Mouse (Mus musculus): Measurements from ENCODE around the gene Cobl. TPM values are rescaled to one million over a fixed set of nuclear protein-coding genes. Genes with fewer than 3 reads are reported as not detected.

Gene Cobl
- polyA plus RNA-seq (2015; fragmentation: Nextera tagmentation; extraction: Ambion mirVana) = 9.0 and 9.3 TPM in 2 replicates

DNA sequence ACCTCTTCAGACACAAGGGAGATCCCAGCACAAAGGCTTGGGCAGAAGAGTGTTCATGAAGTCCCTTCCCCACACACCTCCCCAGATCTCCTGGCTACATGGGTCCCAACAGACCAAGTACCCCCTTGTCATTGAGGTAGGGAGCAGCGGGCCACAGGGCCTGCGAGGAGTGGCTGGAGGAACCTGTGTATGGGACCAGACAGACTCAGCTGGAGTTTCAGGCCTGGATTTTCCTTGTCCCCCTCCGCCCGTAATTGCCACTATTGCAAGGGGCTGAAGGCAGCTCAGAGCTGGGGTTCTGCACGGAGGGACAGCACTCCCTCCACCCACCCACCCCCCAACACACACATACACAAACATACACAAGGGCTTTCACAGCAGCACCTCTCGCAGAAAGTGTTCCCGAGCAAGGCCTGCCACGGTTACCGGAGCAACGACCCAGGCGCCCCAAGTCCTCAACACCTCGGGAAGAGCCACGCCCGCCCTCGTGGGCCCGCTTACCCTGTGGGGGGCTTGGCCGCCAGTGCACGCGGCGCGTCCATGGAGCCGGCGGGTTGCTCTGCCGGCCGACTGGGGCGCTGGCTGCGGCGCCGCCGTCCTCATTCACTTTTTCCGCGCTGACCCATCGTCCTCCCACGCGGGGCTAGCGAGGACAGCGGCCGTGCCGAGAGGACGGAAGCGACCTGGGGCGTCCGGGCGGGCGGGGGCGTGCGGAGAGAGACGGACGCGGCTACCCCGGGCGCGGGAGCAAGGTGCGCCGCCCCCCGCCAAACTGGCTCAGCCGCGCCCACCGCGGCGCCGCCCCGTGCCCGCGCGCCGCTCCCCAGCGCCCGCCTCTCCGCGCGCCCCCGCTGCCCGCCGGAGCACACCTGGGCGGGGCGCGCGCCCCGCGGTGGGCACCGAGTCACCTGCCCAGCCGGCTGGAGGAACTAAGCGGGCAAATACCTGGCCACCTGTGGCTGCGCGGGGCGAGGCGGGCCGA lies at the start of gene Cobl:
Cobl (minus strand) TSS at position 780 of the 982 bp plus-strand sequence.
- H3K4me2 ChIP-seq (replicated peaks) = peak within 1 kb of the TSS; percentile 96
- no peaks in the 10 kb centered on the region for H3K27me3 ChIP-seq (replicated peaks)
- H3K4me3 ChIP-seq (replicated peaks) = peak within 1 kb of the TSS; percentile 67
- H3K36me3 ChIP-seq = no peaks in the 10 kb centered on the region
- peaks cover 2% of the 10 kb centered on the region; the same call in 1 of the 2 replicates for H3K4me1 ChIP-seq (replicated peaks)
- WGBS = 1% methylated on average over 81 of the region's 89 CpGs
- no peak within 1 kb of the TSS for H3K27ac ChIP-seq
- H3K9me3 ChIP-seq = no peaks in the 10 kb centered on the region
- peak; percentile 87 for ATAC-seq
- peak within 1 kb of the TSS; percentile 65 for H3K9ac ChIP-seq

DNA sequence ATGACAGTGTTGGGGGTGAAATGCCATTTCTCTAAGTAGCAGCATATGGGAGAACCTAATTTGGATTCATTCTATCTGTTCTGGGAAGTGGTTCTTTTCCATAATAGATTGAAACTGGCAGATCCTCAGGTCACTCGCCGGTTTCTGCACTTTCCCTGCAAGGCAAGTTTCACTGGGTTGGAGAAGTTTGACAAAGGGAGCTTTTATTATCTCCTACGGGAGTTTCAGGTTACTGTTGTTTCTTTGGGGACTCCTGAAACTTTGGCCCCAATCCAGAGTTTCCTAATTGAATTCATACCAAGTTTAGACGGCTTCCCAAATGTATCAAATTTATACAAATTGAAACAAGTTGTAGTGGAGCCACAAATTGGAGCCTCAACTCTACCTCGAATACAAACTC lies 49.0 kb upstream of the Cobl start:
- Histone ChIP-seq H3K4me2 (replicated peaks) (no peak overlapping the region), H3K9ac (no peak overlapping the region), H3K36me3 (no peaks in the 10 kb centered on the region), H3K27me3 (replicated peaks) (no peaks in the 10 kb centered on the region), H3K9me3 (no peaks in the 10 kb centered on the region), H3K27ac (no peak overlapping the region), H3K4me3 (replicated peaks) (no peak overlapping the region), H3K4me1 (replicated peaks) (no peaks in the 10 kb centered on the region)
- WGBS = 40% methylated on average over 5 of the region's 5 CpGs
- ATAC-seq = no peak

DNA sequence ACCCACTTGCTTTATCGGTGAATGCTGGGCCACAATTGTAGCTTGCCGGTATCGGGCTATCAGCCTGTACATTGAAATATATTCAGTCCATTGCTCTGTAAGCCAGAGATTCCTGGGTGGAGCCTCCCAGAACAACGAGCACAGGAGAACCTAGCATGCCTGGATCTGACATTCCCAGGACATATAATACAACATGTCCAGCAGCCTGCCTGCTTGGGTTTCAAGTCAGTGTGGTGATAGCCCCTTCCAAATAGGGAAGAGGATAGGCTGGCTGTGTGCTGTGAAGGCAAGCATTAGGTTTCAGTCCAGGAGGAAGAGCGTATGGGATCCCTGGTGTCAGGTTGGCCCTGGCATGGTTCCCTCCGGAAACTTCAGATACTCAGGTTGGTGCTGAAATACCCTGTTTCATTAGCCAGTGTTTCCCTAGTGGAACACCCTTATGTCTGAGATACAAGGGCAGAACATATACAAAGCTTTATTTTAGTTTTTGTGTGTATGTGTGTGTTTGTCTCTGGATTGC lies 41.7 kb upstream of the Cobl start:
- no peak for ATAC-seq
- no peak overlapping the region for H3K27ac ChIP-seq
- 88% methylated on average over 6 of the region's 6 CpGs for WGBS
- no peak overlapping the region for H3K9ac ChIP-seq
- no peak overlapping the region for H3K4me3 ChIP-seq (replicated peaks)
- H3K4me1 ChIP-seq (replicated peaks) = no peaks in the 10 kb centered on the region
- H3K4me2 ChIP-seq (replicated peaks) = no peak overlapping the region
- no peaks in the 10 kb centered on the region for H3K9me3 ChIP-seq
- no peaks in the 10 kb centered on the region for H3K27me3 ChIP-seq (replicated peaks)
- H3K36me3 ChIP-seq = no peaks in the 10 kb centered on the region

DNA sequence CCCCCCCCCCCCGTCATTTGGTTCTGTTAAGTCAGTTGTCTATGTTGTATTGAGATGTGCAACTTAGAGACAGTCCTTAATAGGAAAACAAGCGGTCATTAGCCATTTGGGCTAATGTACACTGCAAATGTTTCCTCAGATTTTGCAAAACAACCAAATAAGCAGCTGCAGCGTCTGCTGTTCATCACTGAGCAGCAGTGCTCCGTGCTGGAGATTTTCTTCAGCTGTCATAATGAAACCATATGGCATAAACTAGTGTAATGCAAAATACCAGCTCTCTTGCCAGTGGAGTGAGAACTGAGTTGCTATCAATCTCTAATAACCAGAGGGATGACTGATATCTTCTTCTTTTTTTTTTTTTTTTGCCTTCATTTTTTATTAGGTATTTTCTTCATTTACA lies 39.0 kb upstream of the Cobl start:
- H3K27ac ChIP-seq = no peak overlapping the region
- H3K4me3 ChIP-seq (replicated peaks) = no peak overlapping the region
- ATAC-seq = no peak
- no peaks in the 10 kb centered on the region for H3K27me3 ChIP-seq (replicated peaks)
- H3K4me2 ChIP-seq (replicated peaks) = no peak overlapping the region
- H3K9me3 ChIP-seq = no peaks in the 10 kb centered on the region
- H3K4me1 ChIP-seq (replicated peaks) = no peaks in the 10 kb centered on the region
- no peaks in the 10 kb centered on the region for H3K36me3 ChIP-seq
- WGBS = 72% methylated on average over 4 of the region's 4 CpGs
- no peak overlapping the region for H3K9ac ChIP-seq

DNA sequence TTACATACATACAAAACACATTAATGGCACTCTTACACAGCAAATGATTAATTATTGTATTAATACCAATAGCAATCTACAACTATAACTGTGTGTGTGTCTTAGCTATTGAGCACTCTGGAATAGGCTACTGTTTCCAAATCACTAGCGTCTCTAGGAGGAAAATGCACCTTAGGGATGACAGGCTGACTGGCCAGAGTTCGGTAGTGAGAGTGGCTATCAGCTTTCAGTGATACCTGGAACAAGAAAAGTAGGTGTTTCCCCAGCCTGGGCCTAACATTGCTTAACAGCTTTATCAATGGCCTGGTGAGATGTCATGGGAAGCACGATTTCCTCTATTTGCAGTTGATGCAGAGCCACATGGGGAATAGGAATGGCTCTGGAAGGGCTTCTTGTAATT lies 37.0 kb upstream of the Cobl start:
- no peaks in the 10 kb centered on the region for H3K27me3 ChIP-seq (replicated peaks)
- no peak for ATAC-seq

DNA sequence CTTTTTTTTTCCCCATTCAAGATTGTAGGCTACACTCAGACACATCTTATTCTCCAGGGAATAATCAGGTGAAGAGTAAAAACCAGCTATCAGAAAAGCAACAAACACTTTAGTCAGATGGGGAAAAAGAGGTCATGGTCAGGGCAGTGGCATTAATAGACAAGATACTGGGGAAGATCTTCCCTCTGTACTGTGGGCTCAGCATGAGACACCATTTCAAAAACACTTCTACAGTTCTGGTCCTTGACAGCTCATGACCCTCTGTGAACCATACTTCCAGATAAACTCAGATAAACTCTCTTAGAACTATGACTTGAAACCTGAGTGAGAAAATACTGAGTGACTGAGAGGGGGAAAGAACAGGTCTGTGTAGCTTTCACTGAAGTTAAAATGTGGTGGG lies 29.0 kb upstream of the Cobl start:
- H3K4me3 ChIP-seq (replicated peaks) = no peak overlapping the region
- H3K27ac ChIP-seq = no peak overlapping the region
- no peak overlapping the region for H3K9ac ChIP-seq
- no peaks in the 10 kb centered on the region for H3K9me3 ChIP-seq
- no peaks in the 10 kb centered on the region for H3K27me3 ChIP-seq (replicated peaks)
- no peaks in the 10 kb centered on the region for H3K36me3 ChIP-seq
- no peaks in the 10 kb centered on the region for H3K4me1 ChIP-seq (replicated peaks)
- ATAC-seq = no peak
- no peak overlapping the region for H3K4me2 ChIP-seq (replicated peaks)

More for the DNA sequence above, 37.0 kb upstream of the Cobl start:
- Histone ChIP-seq H3K36me3 (no peaks in the 10 kb centered on the region), H3K4me1 (replicated peaks) (no peaks in the 10 kb centered on the region), H3K9me3 (no peaks in the 10 kb centered on the region), H3K9ac (no peak overlapping the region), H3K4me3 (replicated peaks) (no peak overlapping the region), H3K27ac (no peak overlapping the region), H3K4me2 (replicated peaks) (no peak overlapping the region)
- WGBS = 75% methylated on average over 3 of the region's 3 CpGs

DNA sequence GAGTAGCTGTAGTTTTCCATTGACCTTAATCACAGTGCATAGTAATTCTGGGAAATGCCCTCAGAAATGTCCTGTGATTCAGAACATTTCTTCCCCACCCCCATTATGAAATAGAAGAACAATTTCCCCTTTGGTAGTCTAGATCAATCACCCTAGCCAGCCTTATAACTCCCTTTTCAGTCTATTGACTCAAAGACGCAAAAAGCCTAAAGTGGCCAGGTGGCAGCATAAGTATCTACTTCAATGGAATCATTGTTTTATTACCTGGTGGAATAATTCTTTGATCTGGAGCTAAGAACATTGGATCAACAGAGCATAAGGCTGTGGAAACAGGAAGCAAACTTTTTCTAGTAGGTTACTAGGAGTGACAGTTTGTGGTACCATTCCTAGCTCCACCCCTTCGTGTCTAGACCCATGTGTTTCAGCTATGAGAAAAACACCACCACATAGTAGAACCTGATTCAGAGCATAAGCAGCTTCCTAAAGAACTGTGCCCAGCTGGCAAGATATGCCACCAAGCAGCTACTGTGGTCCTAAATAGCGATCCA lies 15.2 kb upstream of the Cobl start:
- Histone ChIP-seq H3K4me1 (replicated peaks) (no peaks in the 10 kb centered on the region), H3K9me3 (no peaks in the 10 kb centered on the region), H3K9ac (no peak overlapping the region), H3K4me3 (replicated peaks) (no peak overlapping the region), H3K4me2 (replicated peaks) (no peak overlapping the region), H3K36me3 (no peaks in the 10 kb centered on the region), H3K27ac (no peak overlapping the region), H3K27me3 (replicated peaks) (no peaks in the 10 kb centered on the region)
- 91% methylated on average over 3 of the region's 3 CpGs for WGBS
- no peak for ATAC-seq

DNA sequence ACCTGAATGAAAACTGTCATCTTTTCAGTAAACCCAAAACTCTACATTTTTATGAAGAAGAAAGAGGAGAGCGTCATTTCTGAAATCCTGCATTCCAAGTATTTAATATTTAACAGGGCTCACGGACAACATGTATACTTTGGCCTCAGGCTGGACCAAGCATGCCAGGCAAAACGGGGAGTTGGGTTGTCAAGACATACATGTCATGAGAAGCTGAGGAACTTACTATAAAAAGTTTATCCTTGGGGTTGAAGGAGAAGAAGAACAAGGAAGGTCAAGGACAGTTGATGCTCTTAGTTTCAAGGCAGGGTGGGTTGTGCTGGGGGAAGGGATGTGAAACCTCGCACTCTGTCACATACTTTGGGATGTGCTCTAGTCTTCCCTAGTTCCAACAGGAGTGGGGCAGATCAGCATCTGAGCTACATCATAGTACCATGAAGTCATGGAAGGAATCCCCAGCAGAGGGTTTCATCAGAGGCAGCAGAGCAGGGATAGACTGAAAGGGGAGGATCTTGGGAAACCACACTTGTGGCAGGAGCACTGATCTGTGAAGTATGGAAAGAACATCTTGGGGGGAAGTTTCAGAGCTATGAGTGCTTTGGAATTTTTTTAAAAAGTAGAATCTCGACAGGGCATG lies 9.7 kb upstream of the Cobl start:
- no peak for ATAC-seq
- H3K4me1 ChIP-seq (replicated peaks) = no peaks in the 10 kb centered on the region
- H3K36me3 ChIP-seq = no peaks in the 10 kb centered on the region
- no peak overlapping the region for H3K4me3 ChIP-seq (replicated peaks)
- no peak overlapping the region for H3K27ac ChIP-seq
- H3K27me3 ChIP-seq (replicated peaks) = no peaks in the 10 kb centered on the region
- no peak overlapping the region for H3K4me2 ChIP-seq (replicated peaks)
- no peaks in the 10 kb centered on the region for H3K9me3 ChIP-seq
- 67% methylated on average over 5 of the region's 5 CpGs for WGBS
- no peak overlapping the region for H3K9ac ChIP-seq

DNA sequence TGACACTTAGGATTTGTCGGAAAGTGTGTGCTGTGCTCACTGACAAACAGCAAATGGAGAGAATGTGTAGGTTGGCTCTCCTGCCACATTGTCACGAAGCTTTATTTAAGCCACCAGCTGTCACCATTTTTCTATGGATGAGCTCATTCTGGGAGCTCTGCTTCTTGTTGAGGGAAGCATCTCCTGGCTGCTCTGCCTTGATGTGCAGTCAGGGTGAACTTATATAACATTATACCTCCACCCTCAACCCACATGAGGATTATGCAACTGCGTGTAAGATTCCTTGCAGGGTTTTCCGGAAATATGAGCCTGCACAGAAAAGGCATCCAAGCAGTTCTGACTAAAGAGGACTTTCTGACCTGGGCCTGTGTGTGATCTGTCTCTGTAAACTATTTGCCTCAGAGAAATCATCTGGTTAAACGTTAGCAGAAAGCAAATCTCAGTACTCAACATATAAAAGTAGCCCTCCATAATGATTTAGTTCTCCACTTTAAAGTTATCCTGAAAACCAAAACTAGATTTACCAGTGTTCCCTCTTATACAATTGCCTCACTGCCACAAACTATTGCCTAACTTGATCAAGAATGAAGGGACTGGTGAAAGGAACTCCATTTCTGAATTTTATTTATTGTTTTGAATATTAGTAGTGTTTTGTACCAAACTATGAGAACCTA lies 9.0 kb upstream of the Cobl start:
- Histone ChIP-seq H3K27ac (no peak overlapping the region), H3K9ac (no peak overlapping the region), H3K9me3 (no peaks in the 10 kb centered on the region), H3K4me2 (replicated peaks) (no peak overlapping the region), H3K27me3 (replicated peaks) (no peaks in the 10 kb centered on the region), H3K4me3 (replicated peaks) (no peak overlapping the region), H3K4me1 (replicated peaks) (no peaks in the 10 kb centered on the region), H3K36me3 (no peaks in the 10 kb centered on the region)
- ATAC-seq = no peak
- 41% methylated on average over 5 of the region's 5 CpGs for WGBS

DNA sequence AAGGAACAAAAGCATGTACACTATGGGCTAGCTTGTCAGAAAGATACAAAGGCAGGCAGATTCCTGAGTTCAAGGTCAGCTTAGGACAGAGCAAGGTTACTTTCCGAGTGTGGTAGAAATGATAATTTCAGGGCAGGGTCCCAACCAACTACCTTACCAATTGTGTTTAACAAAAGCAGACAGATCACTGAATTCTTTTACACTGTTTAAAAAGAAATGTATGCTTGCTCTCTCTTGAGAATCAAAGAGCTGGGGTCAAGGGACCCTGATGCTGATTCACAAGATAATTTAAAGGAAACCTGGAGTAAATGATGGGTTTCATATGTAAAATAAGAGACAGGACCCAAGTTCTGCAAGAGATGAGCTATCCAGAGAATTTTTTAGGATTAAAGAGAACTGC lies 4.9 kb upstream of the Cobl start:
- 87% methylated on average over 1 of the region's 1 CpGs for WGBS

DNA sequence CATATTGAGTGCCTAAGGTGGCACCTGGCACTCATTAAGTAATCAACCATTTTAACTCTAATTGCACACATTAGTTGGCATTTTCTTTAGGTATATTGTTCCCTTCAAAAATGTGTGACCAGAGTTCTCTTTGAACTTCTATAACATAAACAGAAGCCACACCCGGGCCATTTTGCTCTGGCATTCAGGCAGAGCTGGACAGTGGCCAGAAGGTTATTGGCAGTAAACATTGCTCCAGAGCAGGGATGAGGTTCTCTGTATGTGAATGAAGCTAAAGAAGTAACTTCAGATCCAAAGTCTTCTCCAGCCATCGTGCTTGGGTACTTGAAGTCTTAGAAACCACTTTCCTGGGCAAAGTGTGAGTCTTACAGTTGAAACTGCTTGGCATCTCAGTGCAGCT lies 3.9 kb upstream of the Cobl start:
- no peaks in the 10 kb centered on the region for H3K36me3 ChIP-seq
- H3K27ac ChIP-seq = no peak overlapping the region
- H3K9ac ChIP-seq = no peak overlapping the region
- no peaks in the 10 kb centered on the region for H3K27me3 ChIP-seq (replicated peaks)
- no peak for ATAC-seq
- H3K9me3 ChIP-seq = no peaks in the 10 kb centered on the region
- H3K4me3 ChIP-seq (replicated peaks) = no peak overlapping the region
- H3K4me1 ChIP-seq (replicated peaks) = peaks cover 2% of the 10 kb centered on the region; the same call in 1 of the 2 replicates
- WGBS = 64% methylated on average over 2 of the region's 2 CpGs
- no peak overlapping the region for H3K4me2 ChIP-seq (replicated peaks)

More for the DNA sequence above, 4.9 kb upstream of the Cobl start:
- Histone ChIP-seq H3K27ac (no peak overlapping the region), H3K36me3 (no peaks in the 10 kb centered on the region), H3K27me3 (replicated peaks) (no peaks in the 10 kb centered on the region), H3K4me2 (replicated peaks) (no peak overlapping the region), H3K9ac (no peak overlapping the region), H3K9me3 (no peaks in the 10 kb centered on the region), H3K4me3 (replicated peaks) (no peak overlapping the region), H3K4me1 (replicated peaks) (no peaks in the 10 kb centered on the region; the same call in 1 of the 2 replicates)
- no peak for ATAC-seq

DNA sequence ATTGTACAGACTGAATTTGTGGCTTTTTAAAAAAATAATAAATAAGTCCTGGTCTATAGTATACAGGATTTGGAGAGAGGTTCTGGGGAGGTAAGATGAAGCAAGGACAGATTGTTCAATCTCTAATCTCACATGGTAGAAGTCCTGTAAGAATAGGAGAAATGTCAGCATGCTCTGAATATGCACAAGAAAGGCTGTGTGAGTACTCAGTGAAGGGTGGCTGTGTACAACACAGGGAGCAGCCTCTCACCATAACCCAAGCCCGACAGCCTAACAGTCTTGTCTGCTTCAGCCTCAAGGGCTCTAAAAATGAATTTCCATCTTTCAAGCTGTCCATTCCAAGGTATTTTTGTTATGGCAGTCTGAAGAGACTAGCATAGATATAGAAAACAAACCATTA lies 3.1 kb upstream of the Cobl start:
- no peak for ATAC-seq
- Histone ChIP-seq H3K4me1 (replicated peaks) (peaks cover 2% of the 10 kb centered on the region; the same call in 1 of the 2 replicates), H3K9ac (no peak overlapping the region), H3K27me3 (replicated peaks) (no peaks in the 10 kb centered on the region), H3K9me3 (no peaks in the 10 kb centered on the region), H3K36me3 (no peaks in the 10 kb centered on the region), H3K4me2 (replicated peaks) (no peak overlapping the region), H3K27ac (no peak overlapping the region), H3K4me3 (replicated peaks) (no peak overlapping the region)
- 97% methylated on average over 1 of the region's 1 CpGs for WGBS

Data from intestine, embryonic 15.5 days (tissue).